Mouse (Mus musculus): ENCODE measurements around the gene Bbx. TPM values are rescaled to one million over a fixed set of nuclear protein-coding genes. Genes with fewer than 3 reads are reported as not detected.
A peak's percentile ranks its signal among the peaks of the same experiment; 100 is the strongest.

Gene Bbx
- polyA plus RNA-seq (2012; rRNA removed) = 18.6 and 20.4 TPM in 2 replicates

DNA sequence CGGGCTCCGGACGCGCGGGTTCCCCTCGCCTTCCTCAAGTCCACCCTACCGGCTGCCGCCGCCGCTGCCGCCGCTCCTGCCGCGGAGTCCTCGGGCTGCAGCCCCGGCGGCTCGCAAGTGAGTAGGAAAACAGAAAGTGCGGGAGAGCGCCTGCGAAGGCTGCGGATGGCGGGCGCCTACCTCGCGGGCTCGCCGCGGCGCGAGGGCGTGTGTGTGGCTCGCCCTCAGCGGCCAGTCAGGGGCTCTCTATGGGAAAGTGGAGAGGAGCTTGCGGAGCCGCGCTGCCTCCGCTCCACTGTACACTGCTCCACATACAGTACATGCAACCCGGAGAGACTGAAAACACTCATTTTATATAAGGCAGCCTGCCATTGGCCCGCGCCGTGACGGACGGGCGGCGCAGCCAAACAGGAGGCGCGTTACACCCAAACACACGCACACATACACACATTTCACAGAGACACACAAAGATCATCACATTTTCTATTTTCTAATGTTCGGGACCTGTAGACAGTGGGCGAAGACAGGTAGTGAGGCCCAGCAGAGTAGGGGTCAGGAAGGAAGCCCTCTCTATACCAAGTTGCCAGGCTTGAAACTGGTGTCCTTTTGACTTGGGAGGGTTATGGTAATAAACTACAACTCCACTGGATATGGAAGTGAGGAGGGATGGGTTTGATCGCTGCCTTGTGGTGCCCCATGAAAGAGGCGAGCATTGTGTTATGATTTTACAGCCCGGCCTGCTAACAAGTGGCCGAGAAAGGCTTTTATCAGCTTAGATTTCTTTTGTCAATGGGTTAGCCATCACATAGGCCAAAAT, at the start of gene Bbx:
Bbx (minus strand) TSS at position 329 of the 817 bp plus-strand sequence.
- DNase-seq (ENCODE audit: low read depth) = peak; percentile 89

DNA sequence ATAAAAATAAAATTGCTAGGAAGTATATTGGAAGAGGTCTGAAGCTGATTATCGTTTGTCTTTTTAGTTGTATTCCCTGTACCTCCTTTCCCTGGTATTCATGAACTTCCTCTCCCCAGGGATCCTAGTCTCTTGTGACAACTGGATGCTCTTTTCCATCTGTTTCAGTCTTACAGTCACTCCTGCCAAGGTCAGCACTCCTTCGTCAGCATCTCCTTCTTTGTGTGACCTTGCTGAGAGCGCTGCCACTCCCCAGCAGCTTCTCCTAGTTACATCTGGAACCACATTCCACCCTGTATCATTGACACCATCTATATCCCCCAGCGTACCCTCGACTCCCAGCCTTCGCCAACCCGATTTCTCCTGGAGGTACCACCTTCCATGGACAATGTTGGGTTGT, 49.7 kb upstream of the Bbx start:
- DNase-seq (ENCODE audit: low read depth) = no peak

DNA sequence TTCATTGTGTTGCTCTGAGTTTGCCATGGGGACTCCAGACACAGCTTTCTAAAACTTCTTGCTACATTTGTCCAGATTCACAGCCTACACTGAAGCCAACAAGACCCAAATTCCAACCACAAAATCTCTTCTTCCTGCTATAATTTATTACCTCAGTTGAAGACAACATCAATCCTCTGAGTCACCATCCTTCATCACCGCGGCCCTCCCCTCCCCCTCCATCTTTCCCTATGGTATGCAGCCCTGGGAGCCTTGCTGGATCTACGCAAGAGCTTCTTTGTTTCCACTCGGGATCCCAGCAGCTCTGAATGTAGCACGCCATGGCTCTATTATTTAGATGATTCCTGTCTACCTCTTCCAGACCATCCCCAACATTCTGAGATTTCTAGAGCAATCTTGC, 49.2 kb upstream of the Bbx start:
- no peak for DNase-seq (ENCODE audit: low read depth)

DNA sequence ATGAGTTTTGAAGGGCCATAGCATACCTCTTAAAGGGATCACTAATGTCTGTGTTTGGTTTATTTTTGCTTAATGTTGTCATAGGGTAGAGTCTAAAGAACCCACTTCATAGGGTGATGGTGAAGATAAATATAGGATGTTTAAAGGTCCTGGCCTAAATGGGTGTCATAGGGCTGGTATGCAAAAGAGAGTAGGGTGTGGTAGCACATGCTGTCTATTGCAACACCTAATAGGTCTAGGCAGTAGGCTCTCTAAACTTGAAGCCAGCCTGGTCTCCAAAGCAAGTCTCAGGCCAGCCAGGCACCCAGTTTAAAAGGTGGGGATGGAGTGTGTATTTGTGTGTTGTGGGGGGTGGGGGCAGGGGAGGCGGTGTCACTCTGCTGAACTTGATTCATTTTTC, 46.5 kb upstream of the Bbx start:
- DNase-seq (ENCODE audit: low read depth) = no peak

DNA sequence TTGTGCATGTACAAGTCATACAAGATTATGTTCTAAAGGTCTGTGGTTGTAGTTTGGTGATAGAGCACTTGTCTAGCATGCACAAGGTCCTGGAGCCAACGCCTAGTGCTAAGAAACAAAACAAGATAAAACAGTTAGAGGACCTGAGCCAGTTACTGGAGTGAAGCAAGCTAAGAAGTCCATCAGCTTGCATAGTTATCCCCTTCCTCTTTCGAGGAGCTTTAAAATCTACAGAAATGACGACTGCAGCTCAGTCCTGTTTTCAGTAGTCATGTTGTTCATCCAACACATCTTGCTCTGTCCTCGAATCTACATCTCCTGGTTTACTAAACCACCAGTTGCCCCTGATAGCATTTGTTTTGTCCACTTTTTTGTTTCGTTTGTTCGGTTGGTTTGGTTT, 45.4 kb upstream of the Bbx start:
- DNase-seq (ENCODE audit: low read depth) = no peak

DNA sequence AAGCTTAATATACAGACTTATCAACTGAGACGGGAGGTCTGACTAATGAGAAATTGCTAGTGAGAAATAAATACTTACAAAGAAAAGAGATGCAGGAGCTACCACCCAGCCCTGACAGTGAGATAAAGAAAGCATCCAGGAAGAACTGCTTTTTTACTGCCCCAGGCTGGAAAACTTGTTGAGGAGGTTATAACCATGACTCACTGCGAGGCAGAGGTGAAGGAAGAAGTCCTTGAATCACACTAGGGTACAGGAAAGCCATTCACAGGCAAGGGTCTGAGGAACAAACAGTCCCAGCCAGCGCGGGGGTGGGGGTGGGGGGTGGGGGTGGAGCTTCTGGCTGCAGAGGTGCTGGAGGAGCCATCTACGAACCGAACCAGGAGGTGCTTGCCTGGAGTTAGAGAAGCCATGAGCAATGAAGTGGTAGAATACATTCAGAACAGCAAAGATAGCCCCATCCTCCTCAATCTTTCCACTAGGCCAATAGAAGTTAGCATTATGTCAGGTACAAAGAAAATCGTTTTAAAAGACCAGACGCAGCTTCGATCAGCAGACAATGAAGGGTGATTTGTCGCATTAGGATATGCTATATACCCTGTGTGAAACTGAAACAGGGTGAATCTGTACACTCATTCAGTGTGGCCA, 30.2 kb upstream of the Bbx start:
- no peak for DNase-seq (ENCODE audit: low read depth)

DNA sequence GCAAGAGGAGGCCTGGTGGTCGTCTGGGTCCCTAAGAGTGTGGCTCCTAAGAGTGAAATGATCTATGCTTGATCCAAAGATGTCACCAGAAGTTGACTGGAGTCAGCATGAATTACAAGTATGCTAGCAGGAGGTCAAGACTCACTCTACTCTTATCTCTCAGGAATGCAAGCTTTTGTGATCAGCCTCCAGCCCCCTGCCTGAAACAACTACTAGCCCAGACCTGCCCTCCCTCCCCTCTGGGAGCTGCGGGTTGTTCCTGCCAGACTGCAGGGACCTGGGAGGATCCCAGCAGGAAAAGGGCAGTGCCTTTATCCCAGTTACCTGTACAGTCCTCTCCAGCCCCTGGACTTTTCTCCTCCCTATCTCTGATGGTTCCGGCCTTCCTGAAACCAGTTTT, 27.0 kb upstream of the Bbx start:
- no peak for DNase-seq (ENCODE audit: low read depth)

DNA sequence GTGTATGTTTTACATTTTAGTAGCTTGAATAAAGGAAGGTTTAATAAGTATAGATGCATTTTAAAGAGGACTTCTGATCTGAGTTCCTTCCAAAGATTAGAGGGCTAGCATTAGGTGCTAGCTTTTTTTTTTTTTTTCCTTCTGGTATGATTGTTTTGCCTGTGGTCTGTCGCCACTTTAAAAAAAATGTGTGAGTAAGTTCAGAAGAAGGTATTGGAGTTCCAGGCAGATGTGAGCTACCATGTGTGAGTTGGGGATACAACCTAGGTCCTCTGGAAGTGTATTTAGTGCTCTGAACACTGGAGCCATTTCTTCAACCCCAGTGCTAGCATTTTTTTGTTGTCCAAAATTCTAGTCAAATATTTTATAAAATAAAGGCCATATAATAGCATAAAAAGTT, 23.9 kb upstream of the Bbx start:
- DNase-seq (ENCODE audit: low read depth) = no peak

DNA sequence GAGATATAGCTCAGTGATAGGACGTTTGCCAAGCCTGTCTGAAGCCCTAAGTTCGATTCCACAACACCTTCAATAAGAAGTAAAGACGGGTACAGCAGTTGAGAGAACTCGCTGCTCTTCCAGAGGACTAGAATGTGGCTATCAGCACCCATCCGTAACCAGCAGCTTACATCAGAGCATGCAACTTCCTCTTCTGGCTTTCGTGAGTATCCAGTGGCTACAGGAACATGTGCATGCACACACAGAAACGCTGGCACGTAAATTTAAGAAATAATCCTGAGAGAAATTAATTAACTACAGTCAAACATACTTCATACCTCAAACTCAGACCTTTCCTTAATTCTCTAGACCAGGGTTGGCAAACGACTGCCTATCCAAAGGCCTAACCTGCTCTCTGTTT, 16.9 kb upstream of the Bbx start:
- no peak for DNase-seq (ENCODE audit: low read depth)

DNA sequence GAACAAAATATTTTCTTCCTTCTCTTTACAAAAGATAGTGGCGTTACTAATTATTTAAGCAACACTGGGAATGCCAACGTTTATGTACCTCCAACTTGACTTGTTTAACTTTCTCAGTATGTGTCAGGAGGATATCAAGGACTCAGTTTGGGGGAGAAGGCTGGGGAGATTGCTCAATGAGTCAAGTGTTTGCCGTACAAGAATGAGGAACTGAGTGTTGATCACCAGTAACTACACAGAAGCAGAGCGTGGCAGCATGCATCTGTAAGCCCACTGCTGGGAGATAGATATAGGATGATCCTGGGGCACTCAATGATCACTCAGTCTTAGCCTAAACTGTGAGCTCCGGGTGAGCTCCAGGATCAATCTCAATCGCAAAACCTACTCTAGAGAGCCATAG, 12.8 kb upstream of the Bbx start:
- no peak for DNase-seq (ENCODE audit: low read depth)

DNA sequence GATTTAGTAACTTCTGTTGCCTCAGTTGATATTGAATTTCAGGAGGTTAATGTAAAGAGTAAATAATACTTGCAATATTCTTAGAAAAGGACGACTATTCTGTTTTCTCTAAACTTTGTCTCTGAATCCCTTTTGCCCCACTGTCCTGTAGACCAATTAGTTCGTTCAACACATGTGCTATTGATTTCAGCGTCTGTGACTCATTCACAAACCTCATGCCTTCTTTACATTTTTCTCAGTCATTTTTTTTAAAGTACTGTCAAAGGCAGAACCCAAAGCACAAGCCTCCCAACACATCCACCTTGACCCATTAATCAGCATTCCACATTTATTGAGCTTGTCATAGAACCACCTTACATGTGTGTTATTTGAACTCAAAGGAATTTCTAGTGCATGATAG, 6.6 kb upstream of the Bbx start:
- DNase-seq (ENCODE audit: low read depth) = no peak

DNA sequence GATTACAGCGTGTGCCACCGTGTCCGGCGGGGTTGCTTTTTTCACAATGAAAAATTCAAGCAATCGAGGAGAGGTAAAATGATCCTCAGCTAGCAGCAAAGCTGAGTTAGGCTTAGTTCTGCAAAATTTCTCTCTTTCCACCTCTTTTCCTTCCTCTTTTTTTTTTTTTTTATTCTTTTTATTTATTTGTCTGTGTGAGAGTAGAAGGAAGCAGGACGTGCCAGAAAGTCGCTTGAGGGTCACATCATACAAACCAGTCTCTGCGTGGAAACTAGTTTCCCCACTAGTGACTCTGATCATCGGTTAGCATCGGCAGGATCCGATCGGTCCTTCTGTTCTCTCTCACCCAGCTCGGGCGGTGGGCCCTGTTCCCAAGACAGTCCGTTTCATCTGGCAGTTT, 5.6 kb upstream of the Bbx start:
- DNase-seq (ENCODE audit: low read depth) = no peak

DNA sequence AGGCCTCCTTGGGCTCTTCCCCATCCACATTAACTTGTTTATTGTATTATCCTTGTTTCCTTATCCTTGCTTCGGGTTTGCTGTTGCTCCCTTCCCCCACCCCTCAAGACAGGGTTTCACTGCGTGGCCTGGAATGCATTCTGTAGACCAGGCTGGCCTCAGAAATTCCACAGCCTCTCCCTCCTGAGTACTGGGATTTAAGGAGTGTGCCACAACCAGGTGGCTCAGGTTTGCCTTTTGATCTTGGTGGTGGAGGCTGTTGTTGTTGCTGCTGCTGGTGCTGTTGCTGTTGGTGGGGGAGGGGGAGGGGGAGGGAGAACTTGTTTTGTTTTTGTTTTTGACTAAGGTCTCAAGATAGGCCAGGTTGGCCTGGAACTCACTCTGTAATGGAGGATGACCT, 5.1 kb upstream of the Bbx start:
- DNase-seq (ENCODE audit: low read depth) = no peak

DNA sequence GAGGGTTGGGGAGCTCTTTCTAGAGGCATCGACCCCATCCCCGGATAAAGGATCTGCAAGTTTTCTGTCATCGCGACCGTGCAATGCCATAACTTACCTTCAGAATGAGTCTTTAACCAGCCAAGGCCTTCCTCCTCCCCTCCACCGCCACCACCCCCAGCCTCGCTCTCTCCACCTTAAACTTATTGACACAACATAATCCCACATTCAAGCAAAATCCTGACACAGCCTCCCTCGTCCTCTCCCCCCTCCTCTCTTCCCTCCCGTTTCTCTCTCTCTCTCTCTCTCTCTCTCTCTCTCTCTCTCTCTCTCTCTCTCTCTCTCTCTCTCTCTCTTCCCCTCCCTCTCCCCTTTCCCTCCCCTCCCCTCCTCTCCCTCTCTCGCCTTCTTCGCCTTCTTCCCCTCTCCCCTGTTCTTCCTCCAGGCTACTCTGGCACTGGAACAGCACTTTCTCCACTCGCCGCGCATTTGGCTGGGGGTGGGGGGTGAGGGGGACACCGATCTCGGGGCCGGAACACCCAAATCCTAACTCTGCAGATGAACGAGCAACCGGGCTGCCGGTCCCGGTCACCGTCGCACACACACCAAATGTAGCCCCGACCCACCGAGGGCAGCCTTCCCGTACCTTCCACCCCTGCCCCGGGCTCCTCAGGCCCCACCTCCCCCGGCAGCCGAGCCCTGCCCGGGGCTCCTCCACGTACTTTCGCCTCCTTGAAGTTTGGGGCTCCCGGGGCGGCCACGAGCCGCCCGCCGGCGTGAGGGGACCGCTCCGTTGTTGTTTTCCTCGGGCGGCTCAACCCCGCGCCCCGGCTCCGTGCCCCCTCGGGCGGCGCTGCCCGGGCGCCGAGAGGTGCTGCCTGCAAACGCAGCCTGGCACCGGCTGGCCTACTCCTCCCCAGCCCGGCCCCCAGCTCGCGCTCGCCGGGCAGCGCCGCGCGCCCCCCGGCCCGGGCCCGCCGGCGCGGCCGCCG, 894 bp downstream of the Bbx start:
- DNase-seq (ENCODE audit: low read depth) = no peak

DNA sequence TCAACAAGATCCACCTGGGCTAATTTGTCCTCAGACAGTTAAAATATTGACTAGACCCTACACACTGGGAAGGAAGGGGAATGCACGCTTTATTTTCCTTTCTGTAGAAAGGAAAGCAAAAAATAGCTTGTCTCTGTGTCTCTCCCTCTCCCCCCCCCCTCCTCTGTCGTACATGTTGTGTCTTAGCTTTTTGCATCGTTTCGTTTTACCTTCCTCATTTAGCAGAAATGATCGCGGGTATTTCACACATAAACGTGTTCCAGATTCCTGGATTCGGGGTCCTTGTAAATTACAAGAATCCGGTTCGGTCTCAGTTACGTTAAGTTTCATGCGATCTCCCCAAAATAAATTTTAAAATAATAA, 1.7 kb downstream of the Bbx start:
- no peak for DNase-seq (ENCODE audit: low read depth)

DNA sequence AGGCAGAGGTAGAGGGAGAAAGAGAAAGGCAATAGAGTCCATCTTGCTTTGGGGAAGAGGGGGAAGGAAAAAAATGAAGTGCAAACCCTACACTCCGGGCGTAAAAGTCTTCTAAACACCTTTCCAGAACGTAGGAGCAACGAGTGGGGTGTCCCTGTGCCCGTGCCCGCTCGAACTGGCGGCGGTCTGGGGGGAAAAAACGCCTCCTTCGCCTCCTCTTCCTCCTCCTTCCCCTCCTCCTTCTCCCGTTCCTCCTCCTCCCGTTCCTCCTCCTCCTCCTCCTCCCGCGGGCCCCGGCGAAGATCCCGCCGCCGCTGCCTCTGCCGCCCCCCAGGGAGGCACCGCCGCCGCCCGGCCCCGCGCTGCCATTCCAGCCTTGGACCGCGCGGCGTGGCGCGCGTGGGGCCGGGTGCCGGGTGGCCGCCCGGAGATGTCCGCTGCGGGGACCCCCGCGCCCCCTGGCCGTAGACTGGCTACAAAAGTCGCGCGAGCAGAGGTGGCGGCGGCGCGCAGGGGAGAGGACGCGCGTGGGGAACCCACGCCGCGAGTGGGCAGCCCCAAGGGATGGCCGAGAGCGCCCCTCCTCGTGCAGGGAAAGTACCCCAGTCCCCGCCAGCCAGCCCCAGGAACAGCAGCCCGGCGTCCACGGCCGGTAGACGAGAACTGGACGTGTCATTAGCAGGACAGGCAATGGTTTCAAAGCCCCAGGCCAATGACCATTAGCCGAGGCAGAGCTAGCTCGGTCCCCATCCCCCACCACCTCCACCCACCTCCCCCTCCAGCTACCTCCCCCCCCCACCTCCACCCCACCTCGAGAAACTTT, 2.3 kb downstream of the Bbx start:
- DNase-seq (ENCODE audit: low read depth) = no peak

DNA sequence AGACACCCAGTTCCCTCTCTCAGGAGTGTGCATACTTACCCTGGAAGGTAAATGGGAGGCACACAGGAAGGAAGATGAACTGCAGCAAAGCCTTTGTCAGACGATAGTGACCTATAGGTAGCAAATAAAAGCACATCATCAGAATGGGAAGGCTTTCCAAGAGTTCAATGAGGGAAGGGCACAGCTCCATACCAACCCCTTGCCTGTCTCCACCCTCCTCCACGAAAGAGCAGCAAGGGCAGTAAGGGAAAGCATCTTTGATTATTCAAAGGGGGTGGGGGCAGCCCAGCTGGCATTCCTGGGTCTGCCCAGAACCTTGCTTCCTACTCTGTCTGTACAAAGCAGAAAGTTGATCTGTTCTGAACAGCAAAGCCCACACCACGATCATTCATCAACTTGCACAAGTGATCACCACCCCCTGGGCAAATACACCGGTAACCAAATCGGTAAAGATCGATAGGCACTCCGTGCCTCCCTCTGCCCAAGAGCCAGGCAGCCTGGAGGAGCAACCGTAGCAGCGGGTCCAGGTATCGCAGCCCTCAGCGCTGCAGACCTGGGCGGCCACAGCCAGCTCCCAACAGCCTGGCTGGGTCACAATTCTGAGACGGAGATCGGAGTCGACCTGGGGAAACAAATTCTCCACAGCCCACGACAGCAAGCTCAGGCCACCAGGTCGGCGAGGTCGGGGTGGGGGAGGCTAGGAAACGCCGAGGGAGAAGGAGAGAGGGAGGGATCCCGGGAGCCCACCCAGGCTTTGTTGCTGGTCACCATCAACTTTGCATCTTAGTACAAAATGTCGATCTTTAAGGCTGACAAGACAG, 3.1 kb downstream of the Bbx start:
- no peak for DNase-seq (ENCODE audit: low read depth)

DNA sequence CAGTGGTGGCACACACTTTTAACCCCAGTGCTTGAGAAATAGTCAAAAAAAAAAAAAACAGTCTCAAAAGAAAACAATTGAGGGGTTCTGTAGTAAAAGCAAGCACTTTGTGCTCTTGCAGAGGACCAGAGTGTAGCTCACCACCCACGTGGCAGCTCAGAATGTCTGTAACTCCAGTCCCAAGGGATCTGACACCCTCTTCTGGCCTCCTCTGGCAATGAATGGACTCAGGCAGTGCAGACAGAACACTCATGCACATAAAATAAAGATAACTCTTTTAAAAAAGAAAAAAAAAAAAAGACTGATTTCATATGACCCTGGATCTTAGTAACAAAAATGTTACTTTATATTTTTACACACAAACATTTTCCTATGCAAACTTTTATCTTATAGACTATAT, 12.1 kb downstream of the Bbx start:
- no peak for DNase-seq (ENCODE audit: low read depth)

DNA sequence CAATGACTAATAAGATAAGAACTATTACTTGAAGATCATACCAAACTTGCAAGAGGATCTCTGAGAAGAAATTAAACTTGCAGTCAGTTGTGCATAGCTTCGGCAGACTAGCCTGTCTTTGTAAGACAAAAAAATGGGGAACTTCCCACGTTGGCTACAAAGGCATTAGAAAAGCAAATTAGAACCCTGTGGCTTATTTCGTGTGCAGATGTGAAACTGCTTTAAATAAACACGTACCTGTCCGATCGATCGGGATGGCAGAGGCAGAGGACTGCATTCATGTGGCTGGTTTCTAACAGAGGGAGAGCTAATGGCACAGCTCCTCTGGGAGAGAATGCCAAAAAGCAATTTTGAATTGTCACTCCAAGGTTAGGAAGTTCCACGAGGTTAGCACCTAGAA, 16.8 kb downstream of the Bbx start:
- no peak for DNase-seq (ENCODE audit: low read depth)

DNA sequence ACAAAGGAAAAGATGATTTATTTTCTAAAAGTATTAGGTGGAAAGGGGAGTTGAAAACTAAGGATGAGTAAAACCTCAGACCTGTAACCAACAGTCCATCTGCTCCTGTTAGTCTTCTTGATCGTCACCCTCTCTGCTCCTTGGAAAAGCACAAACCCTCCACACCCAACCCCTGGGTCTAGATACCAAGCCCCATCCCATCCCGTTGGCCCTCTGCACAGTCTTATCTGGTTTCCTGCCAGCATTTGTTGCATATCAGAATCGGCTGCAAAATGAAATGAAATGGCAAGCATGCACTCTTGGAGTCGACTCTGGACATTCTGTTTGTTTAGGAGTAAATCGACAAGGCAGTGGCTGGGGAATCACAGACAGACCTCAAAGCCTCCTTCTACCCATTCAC, 29.3 kb downstream of the Bbx start:
- DNase-seq (ENCODE audit: low read depth) = no peak

DNA sequence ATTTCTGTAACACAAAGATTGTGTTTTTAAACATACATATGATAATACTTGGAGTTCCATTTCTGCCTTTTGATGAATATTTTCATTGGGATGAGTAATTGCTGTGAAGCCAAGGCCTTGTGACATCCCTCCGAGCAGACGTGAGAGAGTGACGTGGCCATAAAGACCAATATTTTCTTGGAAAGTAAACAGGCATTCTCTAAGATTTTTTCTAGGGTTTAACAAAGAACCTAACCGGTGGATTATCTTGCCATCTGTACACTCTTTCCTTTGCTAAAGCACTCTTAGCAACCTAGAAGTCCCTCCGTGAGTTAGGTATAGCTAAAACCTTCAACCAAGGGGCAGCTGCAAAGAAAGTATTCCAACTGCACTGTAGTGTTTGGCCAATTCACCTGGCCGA, 32.4 kb downstream of the Bbx start:
- DNase-seq (ENCODE audit: low read depth) = no peak
